In the genomic region with DNA sequence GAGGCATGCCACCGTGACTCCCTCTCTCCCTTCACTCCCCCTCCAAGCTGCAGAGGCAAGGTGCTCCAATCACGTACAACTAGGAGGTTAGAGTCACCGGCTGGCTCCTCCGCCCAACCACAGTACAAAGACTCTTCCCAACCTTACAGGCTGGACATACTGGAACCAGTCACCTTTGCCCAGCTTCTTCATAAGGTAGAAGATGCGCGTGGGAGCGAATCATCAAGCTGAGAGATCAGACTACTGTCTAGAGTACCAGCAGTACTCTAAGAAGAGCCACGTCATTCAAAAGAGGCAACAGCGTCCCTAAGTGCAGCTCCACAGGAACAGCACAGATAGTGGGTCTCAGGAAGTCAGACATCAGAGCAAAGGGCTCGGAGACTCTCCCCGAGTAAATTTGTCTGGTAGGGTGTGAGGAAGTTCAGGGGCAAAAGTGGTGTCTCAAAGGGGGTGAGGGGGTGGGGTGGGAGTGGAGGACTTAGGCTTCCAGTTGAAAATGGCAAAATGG, we compare ENCODE assay signal across 19 mouse cellular contexts. TPM values are rescaled to one million over a fixed set of nuclear protein-coding genes. Genes with fewer than 3 reads are reported as not detected.
DNase-seq lines count a peak whose midpoint lies in the region; ATAC-seq and TF ChIP-seq lines count a peak whose summit lies in the region.
"Had no signal": no experiment of that assay in that cellular context is flagged by ENCODE, and none has a peak within 500 bp of the region (broad histone marks: within the 10 kb centered on the region; RNA-seq: fewer than 3 reads in every experiment).

No protein-coding gene starts in this region.

- peak; percentile 65 for ATAC-seq in erythroblast, adult 5-6 weeks (replicated peaks; ENCODE audit: low FRiP score, poor library complexity, severe bottlenecking)
- ATAC-seq in hindbrain, embryonic 12.5 days (ENCODE audit: low FRiP score) = no peak

- H3K4me3 ChIP-seq in gastrocnemius, adult 2 months = no peak overlapping the region; the same call in 1 of the 2 replicates
- no peak overlapping the region for H3K4me3 ChIP-seq in macrophage (ENCODE audit: inconsistent target)
- no peak overlapping the region for H3K4me3 ChIP-seq in hindbrain, embryonic 12.5 days
- H3K4me3 ChIP-seq in cerebellum, adult 2 months (replicated peaks; ENCODE audit: insufficient read depth, low read depth, low read length) = no peak overlapping the region
- H3K4me3 ChIP-seq: limb, embryonic 12.5 days; midbrain, embryonic 10.5 days had no signal

- intact Hi-C loops in gastrocnemius, adult 2 months (cut with DNase I) = loop anchor here (2.0 to 10.0 kb wide), 4 partner anchors 15 to 377 kb away; partner anchors contain the start of gene Agbl3
- intact Hi-C loops in gastrocnemius, postnatal 36 days (cut with DNase I) = no loop called here

- peaks cover 37% of the 10 kb centered on the region for H3K79me2 ChIP-seq in macrophage (ENCODE audit: inconsistent target)

- H3K4me2 ChIP-seq in hindbrain, embryonic 12.5 days (replicated peaks) = no peak overlapping the region
- H3K4me2 ChIP-seq: limb, embryonic 12.5 days; lung, embryonic 14.5 days had no signal

- H3K27me3 ChIP-seq in hindbrain, embryonic 12.5 days = no peaks in the 10 kb centered on the region
- H3K27me3 ChIP-seq in cerebellum, adult 2 months (ENCODE audit: control insufficient read depth, insufficient read depth, low read length) = no peaks in the 10 kb centered on the region
- H3K27me3 ChIP-seq: limb, embryonic 12.5 days had no signal

- 0 out of 2 replicates have a peak, but pooled peaks cover under 1% of the 10 kb centered on the region for H3K36me3 ChIP-seq in macrophage (ENCODE audit: inconsistent target)
- H3K36me3 ChIP-seq in hindbrain, embryonic 12.5 days = no peaks in the 10 kb centered on the region
- H3K36me3 ChIP-seq: limb, embryonic 12.5 days; midbrain, embryonic 10.5 days had no signal

- no peaks in the 10 kb centered on the region for H3K4me1 ChIP-seq in hindbrain, embryonic 12.5 days
- no peaks in the 10 kb centered on the region for H3K4me1 ChIP-seq in cerebellum, adult 2 months (ENCODE audit: control insufficient read depth, insufficient read depth, low read length)

- no peak overlapping the region for H3K9ac ChIP-seq in hindbrain, embryonic 12.5 days
- H3K9ac ChIP-seq: limb, embryonic 12.5 days; lung, embryonic 14.5 days had no signal

- no peaks in the 10 kb centered on the region for H3K9me3 ChIP-seq in hindbrain, embryonic 12.5 days (replicated peaks)
- H3K9me3 ChIP-seq: limb, embryonic 12.5 days; midbrain, embryonic 10.5 days had no signal

- TF ChIP-seq CTCF in gastrocnemius, adult 2 months (IDR thresholded peaks at IDR 0.05) = no peak
- no peak for TF ChIP-seq CTCF in cerebellum, adult 2 months (IDR thresholded peaks at IDR 0.05; ENCODE audit: borderline replicate concordance, insufficient read depth, low read depth, low read length)

- no peak for DNase-seq in gastrocnemius, adult 2 months
- no peak for DNase-seq in gastrocnemius, postnatal 36 days
- DNase-seq in thymus, postnatal 14 days = peak; percentile 49
- no peak for DNase-seq in frontal cortex, postnatal 25 days (ENCODE audit: low spot score in 2 of 2)
- DNase-seq in cerebellum, adult 2 months = no peak
- DNase-seq: cerebellum, postnatal 36 days; layer of hippocampus, postnatal 36 days; lung, embryonic 14.5 days had no signal

- H3K27ac ChIP-seq in gastrocnemius, adult 2 months = peak overlapping the region; percentile 96
- peak overlapping the region; percentile 99 for H3K27ac ChIP-seq in macrophage
- no peak overlapping the region for H3K27ac ChIP-seq in hindbrain, embryonic 12.5 days
- H3K27ac ChIP-seq in cerebellum, adult 2 months (ENCODE audit: insufficient read depth, low read length) = no peak overlapping the region
- H3K27ac ChIP-seq: limb, embryonic 12.5 days; midbrain, embryonic 10.5 days had no signal

- 85% methylated on average over 11 of the region's 11 CpGs for WGBS in macrophage (ENCODE audit: missing documents)
- WGBS in hindbrain, embryonic 12.5 days = 94% methylated on average over 11 of the region's 11 CpGs
- 90% methylated on average over 11 of the region's 11 CpGs for WGBS in cerebellum, adult 2 months

- TF ChIP-seq POLR2A in cerebellum, adult 2 months (IDR thresholded peaks at IDR 0.05; ENCODE audit: borderline replicate concordance, insufficient read depth, low read length) = no peak

RNA-seq across cellular contexts. Expression of gene Tmem140, which starts 1.3 kb away (rescaled TPM):
- total RNA-seq in gastrocnemius, adult 2 months (2021) = 10 to 100 TPM; 26.4 to 32.9 TPM
- total RNA-seq in gastrocnemius, postnatal 36 days (2021) = 10 to 100 TPM; 23.8 to 30.7 TPM
- 45.5 and 64.6 TPM in 2 replicates for total RNA-seq in erythroblast, adult 5-6 weeks (2015; ENCODE audit: low replicate concordance)
- total RNA-seq in erythroblast, adult 5-6 weeks (2017; ENCODE audit: low replicate concordance) = 56.7 and 80.9 TPM in 2 replicates
- 100 to 1,000 TPM in 11 of 26 experiments, 10 to 100 TPM in 15; 18.5 to 254 (median 80.7) TPM for total RNA-seq in macrophage (2018; cell fraction: chromatin; rRNA removed)
- total RNA-seq in macrophage (2018; cell fraction: cytosol; rRNA removed) = 100 to 1,000 TPM in 18 of 26 experiments, 10 to 100 TPM in 8; 39.9 to 208 (median 143) TPM
- 100 to 1,000 TPM in 16 of 26 experiments, 10 to 100 TPM in 10; 39.3 to 284 (median 118) TPM for total RNA-seq in macrophage (2018; cell fraction: nucleus; rRNA removed)
- 41.8 to 184 TPM (median 113 TPM) in 3 replicates for polyA plus RNA-seq in macrophage (2018)
- 1.5 and 1.8 TPM in 2 replicates for polyA plus RNA-seq in hindbrain, embryonic 12.5 days (2016; fragmentation: Nextera tagmentation; extraction: Ambion mirVana)
- polyA plus RNA-seq in cerebellum, adult 2 months (2012; rRNA removed) = 1.4 and 1.8 TPM in 2 replicates

RNA-seq across cellular contexts. Expression of gene Cyren, which starts 16.3 kb away (rescaled TPM):
- 1 to 10 TPM; 2.8 to 3.7 TPM for total RNA-seq in gastrocnemius, adult 2 months (2021)
- 1 to 10 TPM; 3.3 to 3.6 TPM for total RNA-seq in gastrocnemius, postnatal 36 days (2021)
- total RNA-seq in erythroblast, adult 5-6 weeks (2015; ENCODE audit: low replicate concordance) = 4.0 and 8.1 TPM in 2 replicates
- 5.8 and 9.8 TPM in 2 replicates for total RNA-seq in erythroblast, adult 5-6 weeks (2017; ENCODE audit: low replicate concordance)
- 100 to 1,000 TPM in 2 of 26 experiments, 10 to 100 TPM in 21, 1 to 10 TPM in 3; 6.2 to 128 (median 19.9) TPM for total RNA-seq in macrophage (2018; cell fraction: chromatin; rRNA removed)
- 1 to 10 TPM; 1.7 to 4.5 (median 3.0) TPM for total RNA-seq in macrophage (2018; cell fraction: cytosol; rRNA removed)
- total RNA-seq in macrophage (2018; cell fraction: nucleus; rRNA removed) = 100 to 1,000 TPM in 1 of 26 experiments, 10 to 100 TPM in 21, 1 to 10 TPM in 4; 3.3 to 115 (median 18.1) TPM
- 3.3 to 10.6 TPM (median 4.3 TPM) in 3 replicates for polyA plus RNA-seq in macrophage (2018)
- polyA plus RNA-seq in hindbrain, embryonic 12.5 days (2016; fragmentation: Nextera tagmentation; extraction: Ambion mirVana) = 14.4 TPM in 2 replicates
- 3.7 and 4.9 TPM in 2 replicates for polyA plus RNA-seq in cerebellum, adult 2 months (2012; rRNA removed)

RNA-seq across cellular contexts. Expression of gene Wdr91, which starts 49.1 kb away (rescaled TPM):
- total RNA-seq in gastrocnemius, adult 2 months (2021) = 1 to 10 TPM; 5.2 to 8.0 TPM
- 1 to 10 TPM; 4.4 to 5.1 TPM for total RNA-seq in gastrocnemius, postnatal 36 days (2021)
- total RNA-seq in erythroblast, adult 5-6 weeks (2015; ENCODE audit: low replicate concordance) = 35.7 and 37.4 TPM in 2 replicates
- total RNA-seq in erythroblast, adult 5-6 weeks (2017; ENCODE audit: low replicate concordance) = 53.2 and 72.1 TPM in 2 replicates
- total RNA-seq in macrophage (2018; cell fraction: chromatin; rRNA removed) = 100 to 1,000 TPM; 229 to 803 (median 498) TPM
- 100 to 1,000 TPM in 23 of 26 experiments, 10 to 100 TPM in 3; 87.0 to 154 (median 126) TPM for total RNA-seq in macrophage (2018; cell fraction: cytosol; rRNA removed)
- 100 to 1,000 TPM; 124 to 721 (median 374) TPM for total RNA-seq in macrophage (2018; cell fraction: nucleus; rRNA removed)
- polyA plus RNA-seq in macrophage (2018) = 86.6 to 195 TPM (median 145 TPM) in 3 replicates
- polyA plus RNA-seq in hindbrain, embryonic 12.5 days (2016; fragmentation: Nextera tagmentation; extraction: Ambion mirVana) = 13.1 and 13.6 TPM in 2 replicates
- 26.7 and 28.0 TPM in 2 replicates for polyA plus RNA-seq in cerebellum, adult 2 months (2012; rRNA removed)

RNA-seq across cellular contexts. Expression of gene Stra8, which starts 58.4 kb away (rescaled TPM):
- total RNA-seq in gastrocnemius, adult 2 months (2021) = not detected
- total RNA-seq in gastrocnemius, postnatal 36 days (2021) = not detected
- not detected in 2 replicates for total RNA-seq in erythroblast, adult 5-6 weeks (2015; ENCODE audit: low replicate concordance)
- total RNA-seq in erythroblast, adult 5-6 weeks (2017; ENCODE audit: low replicate concordance) = not detected in 2 replicates
- total RNA-seq in macrophage (2018; cell fraction: chromatin; rRNA removed) = not detected
- not detected for total RNA-seq in macrophage (2018; cell fraction: cytosol; rRNA removed)
- total RNA-seq in macrophage (2018; cell fraction: nucleus; rRNA removed) = not detected
- polyA plus RNA-seq in macrophage (2018) = not detected in 3 replicates
- polyA plus RNA-seq in hindbrain, embryonic 12.5 days (2016; fragmentation: Nextera tagmentation; extraction: Ambion mirVana) = not detected in 2 replicates
- polyA plus RNA-seq in cerebellum, adult 2 months (2012; rRNA removed) = not detected in 2 replicates
- total RNA-seq: adrenal gland, postnatal 10 days; heart, adult 18-20 months; layer of hippocampus, postnatal 36 days had no signal
- polyA plus RNA-seq: embryonic facial prominence, embryonic 11.5 days; heart, postnatal 0 days; inflammation-experienced regulatory T-cells, adult 6 months; limb, embryonic 12.5 days; lung, embryonic 14.5 days; midbrain, embryonic 10.5 days; stomach, embryonic 14.5 days had no signal

Comparison
In these comparisons a context has a peak if more than half of its experiments do, and no peak if none do; other contexts are left out.
1. H3K27ac ChIP-seq: peak in gastrocnemius, adult 2 months (single experiment) and macrophage (single experiment); none in hindbrain, embryonic 12.5 days (single experiment) and cerebellum, adult 2 months (single experiment).
2. RNA of gene Wdr91, which starts 49.1 kb away (total RNA-seq): 35.7 to 72.1 TPM in erythroblast, adult 5-6 weeks; 5.2 to 8.0 TPM in gastrocnemius, adult 2 months and 4.4 to 5.1 TPM in gastrocnemius, postnatal 36 days; every median in the first group is over 4 times any median in the second.